Mouse (Mus musculus) midbrain, embryonic 14.5 days (tissue): Measurements from ENCODE around the gene Gm8439. TPM values are rescaled to one million over a fixed set of nuclear protein-coding genes. Genes with fewer than 3 reads are reported as not detected.

Source experiments
- ATAC-seq: fragments of 200-750 bp; cut with Nextera tagmentation; 2 replicates; pipeline ENCODE4 v1.8.0; 2017; ENCODE audit warnings: moderate number of reproducible peaks, moderate library complexity; ENCODE audit not compliant: low FRiP score, low TSS enrichment
- DNase-seq: peaks from one replicate; pipeline ENCODE4 v3.0.0-alpha.2; 2015
- H3K27ac ChIP-seq: fragments of 300-500 bp; sonication (generic); replicated peaks from 2 replicates; pipeline ENCODE4 v1.5.1; 2014; ENCODE audit warnings: mild to moderate bottlenecking, low read depth, low read length, moderate library complexity
- H3K27me3 ChIP-seq: fragments of 300-500 bp; sonication (generic); 2 replicates; pipeline ENCODE4 v1.6.1; 2014; ENCODE audit warnings: low read length, control low read depth, mixed read lengths; ENCODE audit not compliant: control insufficient read depth, insufficient read depth
- H3K36me3 ChIP-seq: fragments of 300-500 bp; sonication (generic); 2 replicates; pipeline ENCODE4 v1.6.1; 2014; ENCODE audit warnings: low read length, control low read depth; ENCODE audit not compliant: control insufficient read depth, insufficient read depth
- H3K4me1 ChIP-seq: fragments of 300-500 bp; sonication (generic); 2 replicates; pipeline ENCODE4 v1.6.1; 2014; ENCODE audit warnings: mild to moderate bottlenecking, antibody characterized with exemption, low read length, control low read depth; ENCODE audit not compliant: control insufficient read depth, insufficient read depth
- H3K4me2 ChIP-seq: fragments of 300-500 bp; sonication (generic); 2 replicates; pipeline ENCODE4 v1.6.1; 2014; ENCODE audit warnings: mild to moderate bottlenecking, low read length, moderate library complexity
- H3K4me3 ChIP-seq: fragments of 300-500 bp; sonication (generic); replicated peaks from 2 replicates; pipeline ENCODE4 v1.5.1; 2014; ENCODE audit warnings: low read depth, low read length
- H3K9ac ChIP-seq: fragments of 300-500 bp; sonication (generic); replicated peaks from 2 replicates; pipeline ENCODE4 v1.6.1; 2014; ENCODE audit warnings: mild to moderate bottlenecking, low read length, moderate library complexity
- H3K9me3 ChIP-seq: fragments of 300-500 bp; sonication (generic); 2 replicates; pipeline ENCODE4 v1.6.1; 2016; ENCODE audit warnings: low read length, control low read depth, mixed read lengths; ENCODE audit not compliant: control insufficient read depth
- WGBS: fragments of 180-500 bp; shearing (Covaris S2); extraction: QIAGEN DNeasy Blood & Tissue Kit; methylation state at CpG from one replicate; pipeline ENCODE4 v1.1.7; 2014; 5-methylcytosine and 5-hydroxymethylcytosine counted together
- polyA plus RNA-seq: library from polyadenylated mRNA; unstranded; fragments of >200 nt; fragmentation: Nextera tagmentation; extraction: Ambion mirVana; gene quantifications from 2 replicates; pipeline ENCODE4 v1.2.1, GENCODE M21; 2014

Gene Gm8439
- polyA plus RNA-seq, 1 experiment from 2014 or later = not detected

DNA sequence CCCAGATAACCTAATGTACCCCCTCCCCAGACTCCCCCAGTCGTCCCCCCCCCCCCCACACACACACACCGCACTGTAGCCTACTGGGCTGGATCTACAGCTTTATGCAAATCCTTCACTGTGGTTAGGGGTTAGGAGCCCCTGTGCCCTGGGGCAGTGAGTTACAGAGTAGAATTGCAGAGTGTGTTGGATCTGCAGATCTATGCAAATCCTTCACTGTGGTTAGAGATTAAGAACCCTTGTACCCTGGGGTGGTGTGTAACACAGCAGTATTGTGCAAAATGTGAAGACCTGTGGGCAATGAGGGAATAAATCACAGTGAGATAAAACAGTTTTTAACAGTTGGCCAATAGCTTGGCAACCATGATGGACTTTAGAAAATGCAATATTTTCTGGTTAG is 10.4 kb downstream of the Gm8439 start:
- DNase-seq (peak; percentile 62), ATAC-seq (no peak; the same call in 1 of the 2 replicates)
- no peaks in the 10 kb centered on the region for H3K36me3 ChIP-seq
- 9% methylated on average over 2 of the region's 2 CpGs for WGBS
- H3K4me3 ChIP-seq = no peak overlapping the region
- no peak overlapping the region for H3K27ac ChIP-seq
- no peak overlapping the region for H3K4me2 ChIP-seq
- H3K9me3 ChIP-seq = no peaks in the 10 kb centered on the region
- H3K9ac ChIP-seq = no peak overlapping the region
- H3K27me3 ChIP-seq = no peaks in the 10 kb centered on the region
- H3K4me1 ChIP-seq = 0 out of 2 replicates have a peak, but pooled peaks cover 2% of the 10 kb centered on the region

DNA sequence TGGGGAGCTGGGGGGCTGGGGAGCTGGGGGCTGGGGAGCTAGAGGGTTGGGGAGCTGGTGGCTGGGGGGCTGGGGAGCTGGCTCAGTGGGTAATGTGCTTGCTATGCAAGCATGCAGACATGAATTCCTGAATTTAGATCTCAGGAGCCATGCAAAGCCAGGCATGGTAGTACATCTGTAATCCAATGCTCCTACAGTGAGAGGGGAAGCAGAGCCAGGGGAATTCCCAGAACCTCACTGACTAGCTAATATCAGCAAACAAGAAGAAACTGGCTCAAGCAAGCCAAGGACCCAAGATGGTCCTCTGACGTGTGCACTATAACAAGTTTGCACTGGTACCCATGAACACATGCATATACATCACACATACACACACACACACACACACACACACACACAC is 13.2 kb downstream of the Gm8439 start:
- H3K4me3 ChIP-seq = no peak overlapping the region
- DNase-seq = peak; percentile 21
- no peak overlapping the region for H3K9ac ChIP-seq
- no peak overlapping the region for H3K4me2 ChIP-seq
- H3K4me1 ChIP-seq = 0 out of 2 replicates have a peak, but pooled peaks cover 2% of the 10 kb centered on the region
- 78% methylated on average over 1 of the region's 1 CpGs for WGBS
- H3K9me3 ChIP-seq = no peaks in the 10 kb centered on the region
- H3K36me3 ChIP-seq = no peaks in the 10 kb centered on the region
- no peaks in the 10 kb centered on the region for H3K27me3 ChIP-seq
- no peak overlapping the region for H3K27ac ChIP-seq
- ATAC-seq = no peak

DNA sequence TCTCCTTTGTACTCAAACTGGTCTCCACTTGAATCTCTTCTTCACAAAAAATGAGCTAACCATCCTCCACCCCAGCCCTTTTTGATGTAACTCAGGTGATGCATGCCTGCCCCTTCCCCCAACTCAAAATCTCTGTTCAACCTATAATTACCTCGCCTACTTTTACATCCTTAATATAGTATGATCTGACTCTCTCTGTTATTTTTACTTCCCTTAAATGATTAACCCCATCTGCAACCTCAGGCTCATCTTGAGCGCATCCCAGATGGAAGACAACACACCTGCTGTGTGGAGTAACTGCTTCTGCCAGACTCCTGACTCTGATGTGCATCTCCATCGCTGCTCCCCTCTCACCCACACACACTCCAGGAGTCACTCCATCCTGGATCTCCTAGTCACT is 14.1 kb downstream of the Gm8439 start:
- Histone ChIP-seq H3K36me3 (no peaks in the 10 kb centered on the region), H3K9ac (no peak overlapping the region), H3K27ac (no peak overlapping the region), H3K4me1 (0 out of 2 replicates have a peak, but pooled peaks cover 2% of the 10 kb centered on the region), H3K4me2 (no peak overlapping the region), H3K9me3 (no peaks in the 10 kb centered on the region), H3K27me3 (no peaks in the 10 kb centered on the region), H3K4me3 (no peak overlapping the region)
- 82% methylated on average over 3 of the region's 3 CpGs for WGBS
- ATAC-seq = no peak
- no peak for DNase-seq

DNA sequence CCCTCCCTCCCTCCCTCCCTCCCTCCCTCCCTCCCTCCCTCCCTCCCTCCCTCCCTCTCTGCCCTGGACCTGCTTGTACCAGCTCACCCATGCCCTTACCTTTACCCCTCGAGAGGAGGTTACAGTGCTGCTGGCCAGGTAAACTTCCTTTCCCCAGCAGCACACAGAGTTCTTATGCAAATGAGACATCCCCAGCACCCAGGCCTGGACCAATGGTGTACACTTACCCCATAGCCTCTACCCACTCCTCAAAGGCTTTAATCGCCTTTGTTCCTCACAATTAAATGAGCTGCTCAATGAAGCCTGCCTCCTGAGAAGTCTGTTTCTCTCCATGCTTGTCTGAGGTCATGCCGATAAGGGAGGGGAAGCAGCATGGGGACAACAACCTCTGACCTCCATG is 18.4 kb downstream of the Gm8439 start:
- no peak overlapping the region for H3K4me3 ChIP-seq
- DNase-seq = no peak
- 7% methylated on average over 3 of the region's 3 CpGs for WGBS
- H3K27ac ChIP-seq = no peak overlapping the region
- no peaks in the 10 kb centered on the region for H3K36me3 ChIP-seq
- H3K27me3 ChIP-seq = no peaks in the 10 kb centered on the region
- no peak overlapping the region for H3K9ac ChIP-seq
- H3K9me3 ChIP-seq = no peaks in the 10 kb centered on the region
- no peaks in the 10 kb centered on the region for H3K4me1 ChIP-seq
- no peak overlapping the region for H3K4me2 ChIP-seq
- ATAC-seq = no peak

DNA sequence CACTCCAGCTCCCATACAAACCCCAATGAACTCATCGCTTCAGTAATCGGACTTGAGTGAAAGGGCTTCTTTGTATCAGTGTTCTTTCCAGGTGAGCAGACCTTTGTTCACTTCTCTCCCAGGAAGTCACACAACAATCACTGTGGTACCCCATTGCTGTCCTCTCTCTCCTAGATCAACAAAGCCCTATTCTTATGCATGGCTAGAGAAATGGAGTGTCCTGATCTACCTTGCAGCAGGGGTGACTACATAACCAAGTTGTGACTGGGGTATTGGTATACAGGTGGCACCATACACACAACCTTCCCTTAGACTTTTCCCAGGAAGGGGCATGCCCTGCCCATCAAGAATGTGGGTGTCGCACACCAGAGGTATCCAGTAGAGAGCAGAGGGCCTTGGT is 22.5 kb downstream of the Gm8439 start:
- WGBS = 65% methylated on average over 3 of the region's 3 CpGs
- DNase-seq (no peak), ATAC-seq (no peak)
- no peaks in the 10 kb centered on the region for H3K36me3 ChIP-seq
- no peak overlapping the region for H3K27ac ChIP-seq
- H3K9ac ChIP-seq = no peak overlapping the region
- H3K27me3 ChIP-seq = no peaks in the 10 kb centered on the region
- H3K4me1 ChIP-seq = peaks cover 7% of the 10 kb centered on the region
- no peak overlapping the region for H3K4me2 ChIP-seq
- no peak overlapping the region for H3K4me3 ChIP-seq
- no peaks in the 10 kb centered on the region for H3K9me3 ChIP-seq

DNA sequence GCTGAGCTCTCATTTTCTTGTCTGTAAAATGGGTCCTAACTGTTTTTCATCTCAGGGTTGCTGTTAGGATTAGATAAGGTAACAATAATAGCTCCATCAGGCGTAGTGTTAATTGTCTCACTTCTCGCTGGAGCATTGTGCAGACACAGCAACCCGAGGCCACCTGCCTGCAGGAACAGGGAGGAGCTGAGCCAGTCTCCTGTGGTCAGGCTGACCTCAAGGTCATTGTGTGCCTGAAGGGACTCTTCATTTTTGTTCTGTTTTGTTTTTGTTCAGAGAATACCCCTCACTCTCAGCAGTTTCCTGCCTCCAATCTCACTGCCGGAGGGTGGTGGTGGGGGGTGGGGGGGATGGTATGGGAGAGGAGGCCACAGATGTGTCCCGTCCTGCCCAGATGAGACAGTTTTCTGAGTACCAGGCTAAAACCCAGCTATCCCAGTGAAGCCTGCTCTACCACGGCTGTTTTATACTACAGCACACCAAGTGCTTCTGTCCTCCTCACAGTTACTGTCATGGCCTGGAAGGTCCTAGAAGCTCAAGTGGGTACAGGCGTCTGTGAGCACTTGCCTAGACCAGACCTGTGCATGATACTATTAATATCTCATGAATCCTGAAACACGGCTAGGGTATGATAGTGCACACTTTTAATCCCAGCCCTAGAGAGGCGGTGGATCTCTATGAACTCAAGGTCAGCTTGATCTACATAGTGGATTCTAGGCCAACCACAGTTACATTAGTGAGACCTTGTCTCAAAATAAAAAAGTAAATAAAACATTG is 23.9 kb downstream of the Gm8439 start:
- Histone ChIP-seq H3K27me3 (no peaks in the 10 kb centered on the region), H3K36me3 (no peaks in the 10 kb centered on the region), H3K4me1 (peaks cover 7% of the 10 kb centered on the region), H3K4me3 (no peak overlapping the region), H3K4me2 (no peak overlapping the region), H3K9ac (no peak overlapping the region), H3K27ac (no peak overlapping the region), H3K9me3 (no peaks in the 10 kb centered on the region)
- ATAC-seq (no peak), DNase-seq (peak; percentile 17)
- 18% methylated on average over 9 of the region's 9 CpGs for WGBS

DNA sequence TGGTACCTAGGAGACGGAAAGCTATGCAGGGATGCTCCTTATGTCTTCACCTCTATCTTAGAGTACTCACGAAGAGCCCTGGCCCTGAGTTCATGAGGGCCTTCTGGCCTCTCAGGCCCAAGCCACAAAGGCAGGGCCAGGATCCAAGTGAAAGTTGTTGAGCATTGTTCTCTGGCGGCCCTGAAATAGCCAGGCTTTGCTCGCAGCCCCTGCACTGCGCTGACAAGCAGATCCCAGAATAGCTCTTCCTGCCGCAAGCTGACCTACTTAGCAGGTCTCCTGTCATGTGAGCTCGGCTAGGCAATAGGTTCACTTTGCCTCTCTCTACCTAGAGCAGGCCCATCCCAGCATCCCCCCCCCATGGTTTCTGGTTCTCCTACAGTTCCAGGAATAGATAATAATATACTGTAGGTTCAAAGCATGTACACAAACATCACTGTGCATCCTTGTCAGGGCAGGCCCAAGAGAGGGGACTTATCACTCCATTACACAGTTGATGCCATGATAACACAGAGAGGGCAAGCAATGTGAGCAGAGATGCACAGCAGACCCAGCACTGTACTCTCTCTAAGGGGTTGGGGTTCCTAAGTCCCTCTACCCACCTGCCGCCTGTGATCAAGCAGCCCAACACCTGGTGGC is 25.3 kb downstream of the Gm8439 start:
- ATAC-seq (no peak), DNase-seq (peak; percentile 25)
- Histone ChIP-seq H3K9me3 (no peaks in the 10 kb centered on the region), H3K4me3 (no peak overlapping the region), H3K4me1 (peaks cover 7% of the 10 kb centered on the region), H3K27ac (no peak overlapping the region), H3K27me3 (no peaks in the 10 kb centered on the region), H3K4me2 (no peak overlapping the region), H3K36me3 (no peaks in the 10 kb centered on the region), H3K9ac (no peak overlapping the region)
- WGBS = 49% methylated on average over 8 of the region's 8 CpGs

DNA sequence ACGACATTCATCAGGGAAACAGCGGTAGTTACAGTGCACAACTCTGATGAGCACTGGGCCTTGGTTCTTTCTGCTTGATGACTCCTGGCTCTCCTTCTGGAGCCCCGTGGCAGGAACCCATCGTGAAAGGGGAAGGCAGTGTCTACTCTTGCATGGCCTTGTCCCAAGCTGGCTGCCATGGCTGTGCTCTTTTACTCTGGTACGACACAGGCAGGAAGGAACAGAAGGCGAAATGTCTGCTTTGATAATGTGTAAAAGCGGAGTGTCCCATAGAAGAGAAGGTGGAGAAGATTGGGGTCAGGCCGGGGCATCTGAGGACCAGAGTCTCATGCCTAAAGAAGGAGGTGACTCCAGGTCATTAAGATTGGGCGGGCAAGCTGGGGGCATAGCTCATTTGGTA is 26.1 kb downstream of the Gm8439 start:
- no peak overlapping the region for H3K4me2 ChIP-seq
- H3K36me3 ChIP-seq = no peaks in the 10 kb centered on the region
- no peak overlapping the region for H3K9ac ChIP-seq
- H3K27me3 ChIP-seq = no peaks in the 10 kb centered on the region
- H3K27ac ChIP-seq = no peak overlapping the region
- WGBS = 79% methylated on average over 9 of the region's 9 CpGs
- no peak overlapping the region for H3K4me3 ChIP-seq
- H3K4me1 ChIP-seq = peaks cover 7% of the 10 kb centered on the region
- DNase-seq (no peak), ATAC-seq (no peak)
- H3K9me3 ChIP-seq = no peaks in the 10 kb centered on the region
